Mouse (Mus musculus): ENCODE data around the gene Suclg2. TPM values are rescaled to one million over a fixed set of nuclear protein-coding genes. Genes with fewer than 3 reads are reported as not detected.

Suclg2 gene
- polyA plus RNA-seq, 1 experiment, result 90.8 TPM

DNA sequence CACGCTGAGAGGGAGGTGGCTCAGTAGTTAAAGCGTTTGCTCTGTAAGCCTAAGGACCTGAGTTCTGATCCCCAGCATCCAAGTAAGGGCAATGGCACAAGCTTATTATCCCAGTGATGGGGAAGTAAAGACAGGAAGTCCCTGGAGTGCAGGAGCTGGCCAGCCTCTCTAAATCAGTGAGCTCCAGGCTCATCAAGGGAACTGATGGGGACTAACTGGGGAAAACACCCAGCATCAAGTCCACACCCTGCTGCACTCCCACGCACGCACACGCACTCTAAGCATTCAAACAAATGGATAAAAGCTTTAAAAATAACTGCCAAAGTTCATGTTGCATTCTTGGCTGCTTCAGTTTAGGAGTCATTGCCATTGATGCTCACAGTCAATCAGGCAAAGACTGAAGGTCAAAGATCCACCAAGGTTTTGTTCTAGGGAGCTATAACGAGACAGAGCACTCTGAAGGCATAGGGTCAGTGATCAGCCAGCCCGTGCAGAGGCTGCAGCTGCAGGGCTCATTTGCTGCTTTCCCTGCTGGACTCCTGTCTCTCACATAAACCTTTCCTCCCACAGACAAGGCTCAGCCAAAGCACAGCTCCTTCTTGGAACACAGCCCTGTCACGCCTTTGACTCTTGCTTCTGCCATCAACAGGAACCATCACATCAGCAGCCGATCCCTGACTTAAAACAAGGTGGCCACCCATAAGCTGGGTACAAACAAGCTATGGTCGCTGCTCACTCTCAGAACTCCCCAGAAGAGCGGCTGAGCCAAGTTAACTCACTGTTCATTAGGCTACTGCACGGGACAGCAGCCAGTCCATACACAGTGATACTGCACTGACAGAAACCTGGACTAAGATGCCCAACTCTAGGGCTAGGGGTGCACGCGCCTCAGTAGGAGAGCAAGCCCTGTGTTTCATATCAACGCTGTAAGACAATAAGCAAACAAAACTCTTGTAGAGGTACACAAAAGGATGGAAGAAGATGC is 121.5 kb downstream of the Suclg2 start:
- H3K9ac ChIP-seq (ENCODE audit: low read depth, poor library complexity, severe bottlenecking), result no peak overlapping the region
- H3K4me3 ChIP-seq (ENCODE audit: low read depth, low read length), result no peak overlapping the region
- no peaks in the 10 kb centered on the region for H3K4me1 ChIP-seq (ENCODE audit: control insufficient read depth, insufficient read depth, low read length)
- no peaks in the 10 kb centered on the region for H3K9me3 ChIP-seq (replicated peaks; ENCODE audit: control insufficient read depth, insufficient read depth, low read length, poor library complexity, severe bottlenecking)
- no peaks in the 10 kb centered on the region for H3K36me3 ChIP-seq (ENCODE audit: control insufficient read depth, insufficient read depth, low read length, poor library complexity, severe bottlenecking)
- H3K27me3 ChIP-seq (ENCODE audit: control insufficient read depth, insufficient read depth, low read length, poor library complexity, severe bottlenecking), result no peaks in the 10 kb centered on the region
- TF ChIP-seq EP300 (IDR thresholded peaks at IDR 0.05; ENCODE audit: insufficient read depth, low read depth, low read length) (no peak), POLR2A (IDR thresholded peaks at IDR 0.05; ENCODE audit: insufficient read depth, low read length) (no peak), CTCF (IDR thresholded peaks at IDR 0.05; ENCODE audit: low read depth, low read length) (no peak)
- H3K27ac ChIP-seq (ENCODE audit: insufficient read depth, low read length), result no peak overlapping the region

GRCm38 (mm10) chr6:95595852-95596251 is 122.7 kb downstream of the Suclg2 start:
- Histone ChIP-seq H3K9me3 (replicated peaks; ENCODE audit: control insufficient read depth, insufficient read depth, low read length, poor library complexity, severe bottlenecking) (no peaks in the 10 kb centered on the region), H3K9ac (ENCODE audit: low read depth, poor library complexity, severe bottlenecking) (no peak overlapping the region), H3K4me1 (ENCODE audit: control insufficient read depth, insufficient read depth, low read length) (no peaks in the 10 kb centered on the region), H3K4me3 (ENCODE audit: low read depth, low read length) (no peak overlapping the region), H3K27me3 (ENCODE audit: control insufficient read depth, insufficient read depth, low read length, poor library complexity, severe bottlenecking) (no peaks in the 10 kb centered on the region), H3K27ac (ENCODE audit: insufficient read depth, low read length) (no peak overlapping the region), H3K36me3 (ENCODE audit: control insufficient read depth, insufficient read depth, low read length, poor library complexity, severe bottlenecking) (no peaks in the 10 kb centered on the region)
- TF ChIP-seq POLR2A (IDR thresholded peaks at IDR 0.05; ENCODE audit: insufficient read depth, low read length), result no peak
- no peak for TF ChIP-seq EP300 (IDR thresholded peaks at IDR 0.05; ENCODE audit: insufficient read depth, low read depth, low read length)
- no peak for TF ChIP-seq CTCF (IDR thresholded peaks at IDR 0.05; ENCODE audit: low read depth, low read length)

DNA sequence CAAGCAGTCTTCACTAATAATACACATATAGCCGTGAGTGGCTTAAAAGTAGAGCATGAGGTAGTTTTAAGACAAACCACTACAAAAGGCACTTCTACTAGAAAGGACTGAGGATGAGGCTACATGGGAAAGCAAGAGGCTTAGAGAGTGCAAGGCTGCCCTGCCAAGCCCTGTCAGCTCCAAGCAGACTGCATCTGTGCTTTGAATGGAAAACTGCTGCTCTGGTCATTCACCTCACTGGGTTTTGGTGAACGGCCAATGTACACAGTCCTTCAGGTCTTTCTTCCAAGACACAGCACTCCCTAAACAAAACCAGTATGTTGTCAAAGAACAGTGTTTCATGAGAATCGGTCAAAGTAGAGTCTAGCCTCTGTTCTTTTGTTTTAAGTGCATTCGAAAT is 124.4 kb downstream of the Suclg2 start:
- no peak overlapping the region for H3K4me3 ChIP-seq (ENCODE audit: low read depth, low read length)
- H3K9me3 ChIP-seq (replicated peaks; ENCODE audit: control insufficient read depth, insufficient read depth, low read length, poor library complexity, severe bottlenecking), result no peaks in the 10 kb centered on the region
- H3K27ac ChIP-seq (ENCODE audit: insufficient read depth, low read length), result no peak overlapping the region
- no peak overlapping the region for H3K9ac ChIP-seq (ENCODE audit: low read depth, poor library complexity, severe bottlenecking)
- H3K36me3 ChIP-seq (ENCODE audit: control insufficient read depth, insufficient read depth, low read length, poor library complexity, severe bottlenecking), result no peaks in the 10 kb centered on the region
- no peaks in the 10 kb centered on the region for H3K4me1 ChIP-seq (ENCODE audit: control insufficient read depth, insufficient read depth, low read length)
- TF ChIP-seq CTCF (IDR thresholded peaks at IDR 0.05; ENCODE audit: low read depth, low read length), result no peak
- no peak for TF ChIP-seq EP300 (IDR thresholded peaks at IDR 0.05; ENCODE audit: insufficient read depth, low read depth, low read length)
- TF ChIP-seq POLR2A (IDR thresholded peaks at IDR 0.05; ENCODE audit: insufficient read depth, low read length), result no peak
- H3K27me3 ChIP-seq (ENCODE audit: control insufficient read depth, insufficient read depth, low read length, poor library complexity, severe bottlenecking), result no peaks in the 10 kb centered on the region

- no peaks in the 10 kb centered on the region for H3K36me3 ChIP-seq (ENCODE audit: control insufficient read depth, insufficient read depth, low read length, poor library complexity, severe bottlenecking)
- no peak overlapping the region for H3K9ac ChIP-seq (ENCODE audit: low read depth, poor library complexity, severe bottlenecking)
- H3K27ac ChIP-seq (ENCODE audit: insufficient read depth, low read length), result no peak overlapping the region
- H3K9me3 ChIP-seq (replicated peaks; ENCODE audit: control insufficient read depth, insufficient read depth, low read length, poor library complexity, severe bottlenecking), result no peaks in the 10 kb centered on the region
- no peaks in the 10 kb centered on the region for H3K27me3 ChIP-seq (ENCODE audit: control insufficient read depth, insufficient read depth, low read length, poor library complexity, severe bottlenecking)
- no peaks in the 10 kb centered on the region for H3K4me1 ChIP-seq (ENCODE audit: control insufficient read depth, insufficient read depth, low read length)
- no peak overlapping the region for H3K4me3 ChIP-seq (ENCODE audit: low read depth, low read length)
- TF ChIP-seq CTCF (IDR thresholded peaks at IDR 0.05; ENCODE audit: low read depth, low read length) (no peak), POLR2A (IDR thresholded peaks at IDR 0.05; ENCODE audit: insufficient read depth, low read length) (no peak), EP300 (IDR thresholded peaks at IDR 0.05; ENCODE audit: insufficient read depth, low read depth, low read length) (no peak)
Measured at GRCm38 (mm10) chr6:95592396-95592795, 126.2 kb downstream of the Suclg2 start.

GRCm38 (mm10) chr6:95590463-95590862 is 128.1 kb downstream of the Suclg2 start:
- H3K36me3 ChIP-seq (ENCODE audit: control insufficient read depth, insufficient read depth, low read length, poor library complexity, severe bottlenecking), result no peaks in the 10 kb centered on the region
- no peaks in the 10 kb centered on the region for H3K27me3 ChIP-seq (ENCODE audit: control insufficient read depth, insufficient read depth, low read length, poor library complexity, severe bottlenecking)
- H3K4me1 ChIP-seq (ENCODE audit: control insufficient read depth, insufficient read depth, low read length), result no peaks in the 10 kb centered on the region
- H3K27ac ChIP-seq (ENCODE audit: insufficient read depth, low read length), result no peak overlapping the region
- no peak for TF ChIP-seq CTCF (IDR thresholded peaks at IDR 0.05; ENCODE audit: low read depth, low read length)
- H3K9me3 ChIP-seq (replicated peaks; ENCODE audit: control insufficient read depth, insufficient read depth, low read length, poor library complexity, severe bottlenecking), result no peaks in the 10 kb centered on the region
- H3K9ac ChIP-seq (ENCODE audit: low read depth, poor library complexity, severe bottlenecking), result no peak overlapping the region
- H3K4me3 ChIP-seq (ENCODE audit: low read depth, low read length), result no peak overlapping the region

- H3K36me3 ChIP-seq (ENCODE audit: control insufficient read depth, insufficient read depth, low read length, poor library complexity, severe bottlenecking), result no peaks in the 10 kb centered on the region
- no peak overlapping the region for H3K9ac ChIP-seq (ENCODE audit: low read depth, poor library complexity, severe bottlenecking)
- no peaks in the 10 kb centered on the region for H3K27me3 ChIP-seq (ENCODE audit: control insufficient read depth, insufficient read depth, low read length, poor library complexity, severe bottlenecking)
- H3K27ac ChIP-seq (ENCODE audit: insufficient read depth, low read length), result no peak overlapping the region
- H3K9me3 ChIP-seq (replicated peaks; ENCODE audit: control insufficient read depth, insufficient read depth, low read length, poor library complexity, severe bottlenecking), result no peaks in the 10 kb centered on the region; the same call in 1 of the 2 replicates
- TF ChIP-seq CTCF (IDR thresholded peaks at IDR 0.05; ENCODE audit: low read depth, low read length), result no peak
- no peak for TF ChIP-seq EP300 (IDR thresholded peaks at IDR 0.05; ENCODE audit: insufficient read depth, low read depth, low read length)
- no peak for TF ChIP-seq POLR2A (IDR thresholded peaks at IDR 0.05; ENCODE audit: insufficient read depth, low read length)
- no peak overlapping the region for H3K4me3 ChIP-seq (ENCODE audit: low read depth, low read length)
- no peaks in the 10 kb centered on the region for H3K4me1 ChIP-seq (ENCODE audit: control insufficient read depth, insufficient read depth, low read length)
Measured at GRCm38 (mm10) chr6:95587108-95587796, 131.3 kb downstream of the Suclg2 start.

All from ES-Bruce4 (cell line).